Mouse (Mus musculus) midbrain, embryonic 10.5 days (tissue): Measurements from ENCODE around the gene Grb10. TPM values are rescaled to one million over a fixed set of nuclear protein-coding genes. Genes with fewer than 3 reads are reported as not detected.

Experiments
- DNase-seq: peaks from one replicate; pipeline ENCODE4 v3.0.0-alpha.2; 2017; ENCODE audit warnings: low spot score
- H3K27ac ChIP-seq: fragments of 300-500 bp; sonication (generic); replicated peaks from 2 replicates; pipeline ENCODE4 v1.5.1; 2016; ENCODE audit warnings: mild to moderate bottlenecking
- H3K27me3 ChIP-seq: fragments of 300-500 bp; sonication (generic); 2 replicates; pipeline ENCODE4 v1.6.1; 2016; ENCODE audit warnings: low read depth, mild to moderate bottlenecking; ENCODE audit not compliant: poor library complexity, severe bottlenecking
- H3K36me3 ChIP-seq: fragments of 300-500 bp; sonication (generic); 2 replicates; pipeline ENCODE4 v1.6.1; 2016; ENCODE audit warnings: mild to moderate bottlenecking, moderate library complexity
- H3K4me1 ChIP-seq: fragments of 300-500 bp; sonication (generic); 2 replicates; pipeline ENCODE4 v1.6.1; 2016
- H3K4me3 ChIP-seq: fragments of 300-500 bp; sonication (generic); 2 replicates; pipeline ENCODE4 v1.5.1; 2016; ENCODE audit warnings: mild to moderate bottlenecking, moderate library complexity
- H3K9me3 ChIP-seq: fragments of 300-500 bp; sonication (generic); replicated peaks from 2 replicates; pipeline ENCODE4 v1.6.1; 2016; ENCODE audit warnings: mild to moderate bottlenecking
- WGBS: fragments of 180-500 bp; shearing (Covaris S2); methylation state at CpG from one replicate; pipeline ENCODE4 v1.1.7; 2016; 5-methylcytosine and 5-hydroxymethylcytosine counted together
- polyA plus RNA-seq: library from polyadenylated mRNA; unstranded; fragments of >200 nt; fragmentation: Nextera tagmentation; extraction: Ambion mirVana; gene quantifications from 2 replicates; pipeline ENCODE4 v1.2.1, GENCODE M21; 2016

Gene Grb10
- polyA plus RNA-seq, 1 experiment from 2014 or later = 441 TPM

DNA sequence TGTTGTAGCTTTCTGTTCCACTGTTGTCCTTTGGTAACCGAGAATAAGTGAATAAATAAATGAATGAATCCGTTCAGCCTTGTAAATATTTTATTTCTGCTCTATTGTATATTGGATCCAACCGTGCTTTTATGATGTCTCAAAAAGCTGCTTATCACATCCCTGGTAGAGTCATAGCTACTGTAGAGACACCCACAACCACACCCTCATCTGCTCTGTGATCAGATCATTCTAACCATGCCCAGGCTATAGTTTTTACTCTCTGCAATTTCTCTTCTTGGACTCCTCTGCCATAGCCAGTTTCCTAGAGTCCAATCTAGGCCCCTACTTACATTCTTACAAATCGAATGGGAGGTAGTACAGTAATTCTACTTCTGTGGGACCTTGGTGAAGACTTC lies 153.2 kb downstream of the Grb10 start:
- DNase-seq = no peak
- Histone ChIP-seq H3K27me3 (no peaks in the 10 kb centered on the region), H3K4me1 (peaks cover 87% of the 10 kb centered on the region), H3K9me3 (no peaks in the 10 kb centered on the region), H3K4me3 (no peak overlapping the region), H3K36me3 (no peaks in the 10 kb centered on the region), H3K27ac (peak overlapping the region; percentile 69)
- 83% methylated on average over 4 of the region's 4 CpGs for WGBS

DNA sequence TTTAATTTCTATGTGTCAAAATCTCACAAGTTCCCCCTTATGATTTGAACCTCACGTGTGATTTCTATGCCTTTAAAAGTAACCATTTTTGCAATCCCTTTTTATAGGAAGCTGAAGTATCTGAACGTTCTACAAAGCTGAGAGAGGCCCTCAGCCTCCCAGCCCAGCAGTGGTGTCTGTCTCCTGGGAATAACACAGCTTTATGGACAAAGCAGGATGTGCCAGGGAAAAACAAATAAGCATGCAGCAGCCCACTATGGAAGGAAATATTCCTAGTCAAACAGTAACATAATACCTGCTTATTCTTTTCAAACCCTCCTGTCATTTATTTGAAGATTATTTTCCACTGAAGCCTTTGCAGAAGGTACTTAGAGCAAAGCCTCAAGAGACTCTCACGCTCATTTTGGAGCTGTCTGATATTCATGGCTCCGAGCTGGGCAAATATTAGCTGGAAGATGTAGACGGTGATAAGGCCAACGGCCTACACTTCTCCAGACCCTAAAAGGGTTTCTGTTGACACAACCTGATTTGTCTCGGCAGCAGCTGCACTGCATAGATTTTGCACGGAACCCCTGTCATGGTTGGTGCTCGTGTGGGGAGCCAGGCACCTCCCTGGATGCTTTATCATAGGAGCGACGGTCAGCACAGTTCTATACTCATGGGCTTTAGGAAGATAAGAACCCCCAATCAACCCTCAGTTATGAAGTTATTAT lies 153.8 kb downstream of the Grb10 start:
- Histone ChIP-seq H3K4me3 (no peak overlapping the region), H3K27ac (peak overlapping the region; percentile 69), H3K27me3 (no peaks in the 10 kb centered on the region), H3K36me3 (no peaks in the 10 kb centered on the region), H3K9me3 (no peaks in the 10 kb centered on the region), H3K4me1 (peaks cover 87% of the 10 kb centered on the region)
- DNase-seq = no peak
- WGBS = 52% methylated on average over 11 of the region's 11 CpGs

DNA sequence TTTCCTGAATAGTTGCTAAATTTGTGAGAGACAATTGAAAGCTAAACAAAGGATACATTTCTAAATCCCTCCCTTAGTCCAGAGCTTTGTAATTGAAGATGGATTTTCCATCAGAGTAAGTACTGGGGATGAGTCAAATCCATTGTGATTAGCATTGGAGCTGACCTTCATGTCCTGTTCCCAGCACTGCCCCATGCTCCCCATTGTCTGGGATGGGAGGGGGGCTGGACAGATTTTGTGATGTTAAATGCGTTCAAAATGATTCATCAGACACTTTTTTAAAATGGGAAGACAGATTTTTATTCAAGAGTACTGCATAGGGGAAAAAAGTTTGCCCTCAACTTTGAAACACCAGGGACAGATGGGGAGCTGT lies 156.7 kb downstream of the Grb10 start:
- no peaks in the 10 kb centered on the region for H3K27me3 ChIP-seq
- H3K9me3 ChIP-seq = no peaks in the 10 kb centered on the region
- peak overlapping the region; percentile 83 for H3K27ac ChIP-seq
- peaks cover 85% of the 10 kb centered on the region for H3K4me1 ChIP-seq
- no peaks in the 10 kb centered on the region for H3K36me3 ChIP-seq
- 13% methylated on average over 1 of the region's 1 CpGs for WGBS
- DNase-seq = no peak
- no peak overlapping the region for H3K4me3 ChIP-seq

DNA sequence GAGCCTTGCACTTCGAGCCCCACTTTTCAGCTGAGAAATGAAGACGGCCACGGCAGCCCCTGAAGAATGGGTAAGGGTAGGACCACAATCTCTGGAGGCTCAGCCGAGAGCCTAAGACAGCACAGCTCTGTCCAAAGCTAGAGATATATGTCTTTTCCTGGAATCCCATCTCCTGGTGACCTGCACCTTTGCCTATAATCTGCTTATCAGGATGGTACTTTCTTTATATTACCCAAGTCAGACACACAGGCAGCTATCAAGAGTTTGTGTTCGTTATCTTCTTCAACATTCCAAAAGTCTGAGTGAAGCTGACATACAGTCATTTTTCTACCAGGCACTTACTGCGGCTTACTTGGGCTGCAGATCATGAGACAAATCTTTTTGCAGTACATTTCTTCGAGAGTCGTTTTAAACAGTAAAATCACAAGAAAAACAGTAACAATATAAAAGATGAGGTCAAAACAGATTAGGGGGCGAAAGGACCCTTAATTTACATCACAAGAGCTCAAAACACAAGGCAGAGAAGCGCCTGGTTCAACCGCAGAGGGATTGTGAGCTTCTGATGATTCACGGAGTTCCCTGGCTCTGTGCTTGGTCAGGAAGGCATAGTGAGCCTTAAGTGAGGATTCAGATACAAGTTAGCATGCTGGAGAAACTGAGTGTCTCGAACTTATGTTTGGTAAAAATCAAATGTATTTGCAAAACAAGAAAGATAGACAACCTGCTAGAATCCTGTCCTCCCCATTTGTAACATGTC lies 157.3 kb downstream of the Grb10 start:
- DNase-seq = no peak
- Histone ChIP-seq H3K4me1 (peaks cover 80% of the 10 kb centered on the region), H3K4me3 (no peak overlapping the region), H3K27me3 (peaks cover under 1% of the 10 kb centered on the region; the same call in 1 of the 2 replicates), H3K36me3 (no peaks in the 10 kb centered on the region), H3K9me3 (no peaks in the 10 kb centered on the region), H3K27ac (peak overlapping the region; percentile 83)
- 28% methylated on average over 13 of the region's 13 CpGs for WGBS

Other genes with a start within 250 kb of the Grb10 start
- gene Fignl1, start 229.7 kb downstream of the Grb10 start, polyA plus RNA-seq = 103 and 112 TPM in 2 replicates
- 13.6 and 15.8 TPM in 2 replicates for gene Ddc, start 140.5 kb downstream of the Grb10 start, polyA plus RNA-seq